Mouse (Mus musculus) hindbrain, embryonic 11.5 days (tissue): ENCODE measurements at regions not wholly inside any gene's neighbourhood (a gene's known extent, or its start where the extent isn't known, plus 50 kb on each side); places are given as distances from the start of the nearest gene placed in this dataset.
"Not testable (repeated sequence)": the region's sequence is repeated elsewhere in the genome, so short reads cannot be mapped to it uniquely, and the experiment has no call there.

ENCODE experiments used
- ATAC-seq: fragments of 200-750 bp; cut with Nextera tagmentation; 2 replicates; pipeline ENCODE4 v1.8.0; 2017; ENCODE audit warnings: mild to moderate bottlenecking, moderate TSS enrichment, moderate library complexity; ENCODE audit not compliant: low FRiP score
- DNase-seq: peaks from one replicate; pipeline ENCODE4 v3.0.0-alpha.2; 2015; ENCODE audit warnings: low spot score
- H3K27ac ChIP-seq: fragments of 300-500 bp; sonication (generic); 2 replicates; pipeline ENCODE4 v1.5.1; 2014; ENCODE audit warnings: mild to moderate bottlenecking, low read depth, low read length
- H3K27me3 ChIP-seq: fragments of 300-500 bp; sonication (generic); 2 replicates; pipeline ENCODE4 v1.6.1; 2014; ENCODE audit warnings: mild to moderate bottlenecking, low read length, moderate library complexity, mixed read lengths; ENCODE audit not compliant: control insufficient read depth, insufficient read depth
- H3K36me3 ChIP-seq: fragments of 300-500 bp; sonication (generic); 2 replicates; pipeline ENCODE4 v1.6.1; 2014; ENCODE audit warnings: mild to moderate bottlenecking, low read length, moderate library complexity, mixed read lengths; ENCODE audit not compliant: control insufficient read depth, insufficient read depth
- H3K4me1 ChIP-seq: fragments of 300-500 bp; sonication (generic); replicated peaks from 2 replicates; pipeline ENCODE4 v1.6.1; 2014; ENCODE audit warnings: low read length, mixed read lengths; ENCODE audit not compliant: control insufficient read depth, insufficient read depth
- H3K4me2 ChIP-seq: fragments of 300-500 bp; sonication (generic); replicated peaks from 2 replicates; pipeline ENCODE4 v1.6.1; 2014; ENCODE audit warnings: mild to moderate bottlenecking, low read depth, low read length
- H3K4me3 ChIP-seq: fragments of 300-500 bp; sonication (generic); 2 replicates; pipeline ENCODE4 v1.5.1; 2014; ENCODE audit warnings: low read depth, low read length
- H3K9ac ChIP-seq: fragments of 300-500 bp; sonication (generic); 2 replicates; pipeline ENCODE4 v1.6.1; 2014; ENCODE audit warnings: low read depth, low read length
- H3K9me3 ChIP-seq: fragments of 300-500 bp; sonication (generic); 2 replicates; pipeline ENCODE4 v1.6.1; 2016; ENCODE audit warnings: low read length; ENCODE audit not compliant: control insufficient read depth
- WGBS: fragments of 180-500 bp; shearing (Covaris S2); extraction: QIAGEN DNeasy Blood & Tissue Kit; methylation state at CpG from one replicate; pipeline ENCODE4 v1.1.7; 2014; 5-methylcytosine and 5-hydroxymethylcytosine counted together

GRCm38 (mm10) chr2:48349794-48350193 lies 464.1 kb upstream of the Acvr2a start:
- Histone ChIP-seq H3K4me3 (no peak overlapping the region), H3K9ac (no peak overlapping the region), H3K27me3 (no peaks in the 10 kb centered on the region), H3K4me1 (no peaks in the 10 kb centered on the region), H3K9me3 (no peaks in the 10 kb centered on the region), H3K27ac (no peak overlapping the region), H3K4me2 (no peak overlapping the region), H3K36me3 (no peaks in the 10 kb centered on the region)
- DNase-seq = no peak
- no peak for ATAC-seq
- 86% methylated on average over 3 of the region's 3 CpGs for WGBS

GRCm38 (mm10) chr2:48350206-48350605 lies 463.7 kb upstream of the Acvr2a start:
- ATAC-seq (no peak), DNase-seq (no peak)
- no peaks in the 10 kb centered on the region for H3K9me3 ChIP-seq
- H3K36me3 ChIP-seq = no peaks in the 10 kb centered on the region
- no peak overlapping the region for H3K4me3 ChIP-seq
- H3K27ac ChIP-seq = no peak overlapping the region
- H3K4me1 ChIP-seq = no peaks in the 10 kb centered on the region
- no peak overlapping the region for H3K9ac ChIP-seq
- WGBS = 87% methylated on average over 1 of the region's 1 CpGs
- no peak overlapping the region for H3K4me2 ChIP-seq
- H3K27me3 ChIP-seq = no peaks in the 10 kb centered on the region

GRCm38 (mm10) chr2:48371572-48371971 lies 442.3 kb upstream of the Acvr2a start:
- H3K9me3 ChIP-seq, ATAC-seq, DNase-seq, H3K36me3 ChIP-seq, H3K4me2 ChIP-seq, H3K4me1 ChIP-seq, H3K4me3 ChIP-seq, H3K27me3 ChIP-seq, H3K9ac ChIP-seq, H3K27ac ChIP-seq: not testable (repeated sequence)
- WGBS = 82% methylated on average over 4 of the region's 4 CpGs

GRCm38 (mm10) chr2:48373086-48373485 lies 440.8 kb upstream of the Acvr2a start:
- Histone ChIP-seq H3K4me2 (no peak overlapping the region), H3K9ac (no peak overlapping the region), H3K27ac (no peak overlapping the region), H3K9me3 (no peaks in the 10 kb centered on the region), H3K27me3 (no peaks in the 10 kb centered on the region), H3K36me3 (no peaks in the 10 kb centered on the region), H3K4me3 (no peak overlapping the region), H3K4me1 (no peaks in the 10 kb centered on the region)
- no peak for ATAC-seq
- no peak for DNase-seq

- no peaks in the 10 kb centered on the region for H3K9me3 ChIP-seq
- no peak overlapping the region for H3K4me3 ChIP-seq
- H3K27me3 ChIP-seq = no peaks in the 10 kb centered on the region
- 80% methylated on average over 4 of the region's 4 CpGs for WGBS
- no peak overlapping the region for H3K27ac ChIP-seq
- no peak overlapping the region for H3K9ac ChIP-seq
- ATAC-seq = no peak
- no peak for DNase-seq
- no peaks in the 10 kb centered on the region for H3K4me1 ChIP-seq
- no peak overlapping the region for H3K4me2 ChIP-seq
- H3K36me3 ChIP-seq = no peaks in the 10 kb centered on the region
These were observed 439.6 kb upstream of the Acvr2a start for GRCm38 (mm10) chr2:48374302-48374701.

GRCm38 (mm10) chr2:48378160-48378559 lies 435.7 kb upstream of the Acvr2a start:
- 79% methylated on average over 1 of the region's 1 CpGs for WGBS
- H3K9ac ChIP-seq = no peak overlapping the region

GRCm38 (mm10) chr2:48378749-48379148 lies 435.2 kb upstream of the Acvr2a start:
- ATAC-seq (no peak), DNase-seq (no peak)
- no peaks in the 10 kb centered on the region for H3K27me3 ChIP-seq
- H3K4me3 ChIP-seq = no peak overlapping the region
- no peak overlapping the region for H3K9ac ChIP-seq
- H3K36me3 ChIP-seq = no peaks in the 10 kb centered on the region
- WGBS = 81% methylated on average over 2 of the region's 2 CpGs
- no peaks in the 10 kb centered on the region for H3K4me1 ChIP-seq
- H3K9me3 ChIP-seq = no peaks in the 10 kb centered on the region
- no peak overlapping the region for H3K27ac ChIP-seq
- H3K4me2 ChIP-seq = no peak overlapping the region

More at GRCm38 (mm10) chr2:48378160-48378559, 435.7 kb upstream of the Acvr2a start:
- DNase-seq = no peak
- ATAC-seq = no peak
- H3K36me3 ChIP-seq = no peaks in the 10 kb centered on the region
- H3K27me3 ChIP-seq = no peaks in the 10 kb centered on the region
- no peak overlapping the region for H3K4me2 ChIP-seq
- H3K4me3 ChIP-seq = no peak overlapping the region
- H3K4me1 ChIP-seq = no peaks in the 10 kb centered on the region
- H3K27ac ChIP-seq = no peak overlapping the region
- H3K9me3 ChIP-seq = no peaks in the 10 kb centered on the region

GRCm38 (mm10) chr2:48380140-48380539 lies 433.8 kb upstream of the Acvr2a start:
- no peak overlapping the region for H3K4me3 ChIP-seq
- H3K36me3 ChIP-seq = no peaks in the 10 kb centered on the region
- H3K9me3 ChIP-seq = no peaks in the 10 kb centered on the region
- ATAC-seq = no peak
- WGBS = 64% methylated on average over 5 of the region's 5 CpGs
- no peak overlapping the region for H3K4me2 ChIP-seq
- no peaks in the 10 kb centered on the region for H3K4me1 ChIP-seq
- no peak overlapping the region for H3K9ac ChIP-seq
- no peaks in the 10 kb centered on the region for H3K27me3 ChIP-seq
- no peak for DNase-seq
- H3K27ac ChIP-seq = no peak overlapping the region

GRCm38 (mm10) chr2:48380786-48381185 lies 433.1 kb upstream of the Acvr2a start:
- Histone ChIP-seq H3K4me1 (no peaks in the 10 kb centered on the region), H3K36me3 (no peaks in the 10 kb centered on the region), H3K9me3 (no peaks in the 10 kb centered on the region), H3K4me2 (no peak overlapping the region), H3K4me3 (no peak overlapping the region), H3K9ac (no peak overlapping the region), H3K27me3 (no peaks in the 10 kb centered on the region), H3K27ac (no peak overlapping the region)
- ATAC-seq (no peak), DNase-seq (no peak)
- 80% methylated on average over 2 of the region's 2 CpGs for WGBS
